Mouse (Mus musculus) monocyte, adult 5-6 weeks (primary cell): Measurements from ENCODE around the gene Eps8l3. TPM values are rescaled to one million over a fixed set of nuclear protein-coding genes. Genes with fewer than 3 reads are reported as not detected.
"Not testable (repeated sequence)": the region's sequence is repeated elsewhere in the genome, so short reads cannot be mapped to it uniquely, and the experiment has no call there.

Experiments used
- ATAC-seq: fragments of 153-309, 156-312 bp; replicated peaks from 2 replicates; pipeline ENCODE4 v1.8.0; 2017; ENCODE audit warnings: mild to moderate bottlenecking; ENCODE audit not compliant: low TSS enrichment, insufficient number of reproducible peaks, severe bottlenecking, poor library complexity, low FRiP score
- total RNA-seq: library from RNA; stranded (forward); fragments of 200-1000, 200-491, 200-594 nt; gene quantifications from 3 replicates; pipeline ENCODE4 v1.2.3, GENCODE M21; 2017

Gene Eps8l3
- total RNA-seq, 1 experiment from 2014 or later, result not detected

GRCm38 (mm10) chr3:107877747-107878736 is 1.0 kb downstream of the Eps8l3 start:
- ATAC-seq, result no peak

GRCm38 (mm10) chr3:107887674-107888495 is 10.9 kb downstream of the Eps8l3 start:
- no peak for ATAC-seq

- ATAC-seq, result not testable (repeated sequence)
Observed at GRCm38 (mm10) chr3:107889236-107889635, 12.2 kb downstream of the Eps8l3 start.

GRCm38 (mm10) chr3:107895194-107895719 is 18.2 kb downstream of the Eps8l3 start:
- no peak for ATAC-seq

GRCm38 (mm10) chr3:107895720-107896569 is 18.9 kb downstream of the Eps8l3 start, which contains the start of gene Gstm5:
Gene Gstm5, plus strand, starts transcription at chr3:107895821.
- ATAC-seq, result peak; percentile 58

- ATAC-seq, result no peak
Observed at GRCm38 (mm10) chr3:107898691-107899090, 21.7 kb downstream of the Eps8l3 start.

GRCm38 (mm10) chr3:107900955-107901673 is 24.1 kb downstream of the Eps8l3 start:
- no peak for ATAC-seq

GRCm38 (mm10) chr3:107905942-107906341 is 28.9 kb downstream of the Eps8l3 start:
- no peak for ATAC-seq

- ATAC-seq, result no peak
Observed at GRCm38 (mm10) chr3:107916674-107917073, 39.6 kb downstream of the Eps8l3 start.

GRCm38 (mm10) chr3:107917097-107917496 is 40.1 kb downstream of the Eps8l3 start:
- no peak for ATAC-seq

GRCm38 (mm10) chr3:107917783-107918408 is 40.9 kb downstream of the Eps8l3 start:
- 0 out of 2 replicates have a peak, but pooled peaks have one; percentile 56 for ATAC-seq

GRCm38 (mm10) chr3:107920348-107920747 is 43.3 kb downstream of the Eps8l3 start:
- ATAC-seq, result no peak

GRCm38 (mm10) chr3:107925335-107925734 is 48.3 kb downstream of the Eps8l3 start:
- no peak for ATAC-seq

GRCm38 (mm10) chr3:107927841-107928240 is 50.8 kb downstream of the Eps8l3 start:
- ATAC-seq, result no peak

- ATAC-seq, result no peak
Observed at GRCm38 (mm10) chr3:107928691-107929090, 51.7 kb downstream of the Eps8l3 start.

GRCm38 (mm10) chr3:107929243-107929642 is 52.2 kb downstream of the Eps8l3 start:
- ATAC-seq, result no peak

- no peak for ATAC-seq
Observed at GRCm38 (mm10) chr3:107929731-107930130, 52.7 kb downstream of the Eps8l3 start.
